Mouse (Mus musculus): ENCODE results near the gene Cyp2j13.
"Not testable (repeated sequence)": the region's sequence is repeated elsewhere in the genome, so short reads cannot be mapped to it uniquely, and the experiment has no call there.

The Cyp2j13 gene

DNA sequence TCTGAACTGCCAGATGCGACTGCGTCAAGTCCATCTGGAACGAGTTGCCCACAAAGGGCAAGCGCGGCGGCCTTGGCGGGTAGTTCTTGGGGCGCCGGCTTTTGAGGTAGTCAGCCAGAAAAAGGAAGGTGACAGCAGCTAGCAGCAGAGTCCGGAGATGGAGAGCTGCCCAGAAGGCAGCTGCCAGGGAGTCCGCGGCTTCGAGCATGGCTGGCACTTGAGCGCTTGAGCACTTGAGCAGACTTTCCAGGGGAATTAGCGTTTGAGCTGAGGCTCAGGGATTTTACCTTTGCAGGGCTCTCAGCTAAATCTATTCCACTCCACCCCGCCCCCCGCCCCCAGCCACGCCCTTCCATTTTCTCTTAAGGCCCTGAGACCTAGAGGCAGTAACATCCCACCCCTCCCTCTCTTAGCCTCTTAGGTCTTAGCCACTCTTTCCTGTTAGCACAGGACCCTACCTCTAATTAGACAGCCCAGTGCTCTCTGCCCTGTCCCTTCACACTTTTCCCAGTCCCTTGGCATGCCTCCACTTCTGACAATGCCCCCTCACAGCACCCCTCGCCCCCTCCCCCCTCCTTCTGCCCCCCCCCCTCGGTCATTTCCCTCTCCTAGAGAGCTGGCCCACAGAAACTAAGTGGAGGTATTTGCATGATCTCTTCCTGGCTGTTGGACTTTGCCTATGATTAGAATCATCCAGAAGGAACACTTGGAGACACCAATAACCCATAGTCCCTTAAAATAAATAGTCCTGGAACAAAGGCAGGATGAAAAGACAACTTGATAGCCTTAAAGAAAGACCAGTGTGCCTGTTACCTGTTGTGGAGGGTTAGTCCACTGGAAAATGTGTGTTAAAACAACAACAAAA is at the start of gene Cyp2j13:
Gene Cyp2j13, minus strand, starts transcription at position 286 of the 865 bp plus-strand sequence.
- DNase-seq (ENCODE audit: extremely low read depth, low read depth) = no peak

DNA sequence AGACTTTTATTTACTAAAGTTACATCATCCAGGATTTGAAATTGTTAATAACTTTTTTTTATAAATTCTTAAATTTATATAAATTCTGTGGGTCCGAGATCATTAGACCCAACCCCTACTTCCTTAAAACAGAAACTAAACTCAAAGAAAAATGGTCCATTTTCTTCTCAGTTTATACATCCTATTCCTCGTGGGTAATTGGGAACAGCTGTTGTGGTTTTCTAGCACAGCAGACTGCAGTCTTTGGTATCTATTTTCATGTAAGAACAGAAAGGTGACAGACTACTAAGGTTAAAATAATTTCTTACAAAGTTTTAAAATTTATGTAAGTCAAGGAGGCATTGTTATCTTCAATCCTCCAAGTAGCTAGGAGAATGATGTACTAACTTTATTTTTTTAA is 19.5 kb upstream of the Cyp2j13 start:
- DNase-seq (ENCODE audit: extremely low read depth, low read depth) = no peak

DNA sequence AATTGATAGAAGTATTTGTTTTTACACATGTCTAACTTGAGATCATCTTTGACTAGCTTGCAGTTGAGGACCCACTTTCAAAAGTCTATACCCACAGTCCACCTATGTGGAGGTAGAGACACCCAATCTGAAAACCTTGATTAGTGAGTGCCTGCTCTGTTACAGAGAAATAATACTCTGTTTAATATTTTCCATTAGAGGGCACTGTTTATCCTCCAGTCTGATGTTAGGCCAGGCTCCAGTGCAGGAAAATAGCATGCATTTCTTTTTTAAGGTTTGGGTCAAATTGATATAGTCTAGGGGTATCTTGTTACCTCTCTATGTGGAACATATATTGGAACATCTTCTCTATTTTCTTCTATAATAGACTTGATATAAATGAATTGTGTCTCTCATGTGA is 14.5 kb upstream of the Cyp2j13 start:
- DNase-seq (ENCODE audit: extremely low read depth, low read depth) = no peak

DNA sequence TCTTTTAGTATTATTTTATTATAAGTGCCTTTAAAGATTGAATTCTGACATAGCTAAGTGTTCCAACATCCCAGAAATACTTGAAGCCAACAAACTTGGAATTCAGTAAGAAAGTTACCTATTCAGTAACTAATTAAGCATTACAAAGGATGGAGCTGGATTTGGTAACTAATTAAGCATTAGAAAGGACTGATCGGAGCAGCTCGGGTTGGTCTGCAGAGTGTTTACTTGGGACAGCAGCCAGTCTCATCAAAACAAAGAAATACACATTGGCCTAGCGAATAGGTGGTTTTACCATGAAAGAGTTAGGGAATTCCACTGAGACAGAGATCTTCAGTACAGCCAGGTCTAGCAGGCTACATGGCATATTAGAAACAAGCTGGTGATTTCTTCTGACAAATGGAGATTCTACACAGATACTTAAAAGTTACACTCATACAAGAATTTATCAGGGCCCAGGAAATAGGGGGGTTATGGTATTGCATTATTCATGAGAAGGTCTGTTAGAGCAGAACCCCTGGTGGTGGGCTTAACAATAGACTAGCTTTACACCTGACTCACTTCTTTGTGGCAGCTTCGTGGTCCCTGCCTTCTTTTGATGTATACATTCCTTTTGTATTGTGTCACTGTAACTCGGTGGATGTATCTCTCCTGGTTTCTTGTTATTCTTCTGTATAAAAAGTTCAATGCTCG is 12.2 kb upstream of the Cyp2j13 start:
- not testable (repeated sequence) for DNase-seq (ENCODE audit: extremely low read depth, low read depth)

DNA sequence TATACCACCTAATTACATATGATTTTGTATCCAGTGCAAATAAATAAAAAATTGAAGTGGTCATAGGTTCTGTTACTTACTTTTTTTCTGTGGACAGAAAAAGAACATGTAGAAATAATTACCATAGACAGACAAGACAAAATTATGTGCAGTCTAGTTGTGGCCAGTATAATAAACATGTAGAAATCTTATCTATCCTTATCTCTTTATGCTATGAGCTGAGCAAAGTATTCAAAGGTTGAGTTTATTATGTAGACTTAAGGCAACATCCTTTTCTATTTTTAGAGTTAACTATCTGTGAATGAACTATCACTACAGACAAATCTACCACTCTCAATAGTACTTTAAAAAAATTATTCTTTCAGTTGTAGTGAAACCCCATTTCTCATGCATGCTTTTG is 962 bp upstream of the Cyp2j13 start:
- no peak for DNase-seq (ENCODE audit: extremely low read depth, low read depth)

DNA sequence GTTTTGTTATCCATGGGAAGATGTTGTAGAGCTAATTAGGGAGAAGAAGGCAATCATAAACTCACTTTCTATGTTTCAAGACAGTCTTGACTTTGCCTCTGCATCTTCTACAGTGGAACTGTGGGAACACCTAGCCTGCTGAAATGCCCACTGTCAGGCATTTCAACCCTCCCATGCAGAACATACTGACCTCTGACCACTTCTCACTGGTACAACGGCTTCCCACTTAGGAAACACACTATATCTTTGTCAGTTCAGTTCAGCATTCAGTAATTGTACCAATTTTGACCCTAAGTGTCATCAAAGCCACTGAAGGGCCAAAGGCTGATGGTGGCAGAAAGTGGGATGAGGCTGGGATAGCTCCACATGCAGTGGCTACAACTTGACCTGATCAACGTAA is 15.3 kb downstream of the Cyp2j13 start:
- no peak for DNase-seq (ENCODE audit: extremely low read depth, low read depth)

DNA sequence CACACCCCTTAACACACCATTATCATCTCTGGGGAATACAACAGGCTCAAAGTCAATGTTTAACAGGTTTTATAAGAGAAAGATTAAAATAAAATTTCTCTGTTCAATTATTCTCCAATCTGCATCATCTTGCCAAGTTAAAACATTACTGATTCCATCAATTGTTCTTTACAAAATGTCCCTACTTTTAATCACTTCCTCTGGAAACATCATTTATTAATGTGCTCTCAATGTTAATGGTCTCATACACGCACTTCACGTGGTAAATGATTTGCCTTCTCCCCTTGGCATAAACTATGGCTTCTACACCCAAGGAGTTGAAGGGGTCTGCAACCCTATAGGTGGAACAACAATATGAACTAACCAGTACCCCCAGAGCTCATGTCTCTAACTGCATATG is 17.2 kb downstream of the Cyp2j13 start:
- DNase-seq (ENCODE audit: extremely low read depth, low read depth) = no peak

DNA sequence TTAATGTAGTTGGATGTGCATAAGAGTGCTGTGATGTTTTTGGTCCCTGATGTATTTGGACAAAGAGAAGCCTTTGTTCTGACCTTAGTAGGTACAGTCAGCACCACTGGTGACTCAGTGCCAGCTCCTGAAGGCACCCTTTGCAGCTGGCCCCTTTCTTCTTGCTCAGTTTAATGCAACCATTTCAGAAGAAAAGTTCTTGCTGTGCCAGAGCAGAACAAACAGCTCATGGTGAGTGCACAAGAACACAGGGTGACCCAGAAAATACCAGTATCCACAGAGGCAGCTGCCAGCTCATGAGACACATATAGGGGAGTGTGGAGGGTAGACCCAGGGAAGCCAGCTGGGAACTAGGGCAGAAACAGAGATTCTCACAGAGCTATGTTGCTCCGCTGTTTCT is 48.9 kb downstream of the Cyp2j13 start:
- no peak for DNase-seq (ENCODE audit: extremely low read depth, low read depth)

DNA sequence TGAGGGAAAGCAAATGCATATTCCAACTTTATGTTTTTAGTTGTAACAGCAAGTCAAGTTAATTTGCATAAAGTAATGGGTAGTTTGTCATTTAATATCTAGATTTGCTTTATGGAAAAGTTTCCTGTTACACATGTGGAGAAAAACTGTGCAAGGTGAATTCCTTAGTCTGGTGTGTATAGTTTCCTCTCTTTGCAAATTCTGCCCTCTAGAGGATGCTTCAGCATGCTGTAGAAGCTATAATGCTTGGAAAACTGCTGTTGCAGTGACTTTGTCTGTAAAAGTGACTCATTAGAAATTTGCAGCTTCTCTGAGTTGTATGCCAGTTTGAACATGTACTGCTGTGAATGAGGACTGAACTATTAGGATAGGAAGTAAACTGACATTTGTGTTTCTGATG is 54.5 kb downstream of the Cyp2j13 start:
- DNase-seq (ENCODE audit: extremely low read depth, low read depth) = peak; percentile 2

DNA sequence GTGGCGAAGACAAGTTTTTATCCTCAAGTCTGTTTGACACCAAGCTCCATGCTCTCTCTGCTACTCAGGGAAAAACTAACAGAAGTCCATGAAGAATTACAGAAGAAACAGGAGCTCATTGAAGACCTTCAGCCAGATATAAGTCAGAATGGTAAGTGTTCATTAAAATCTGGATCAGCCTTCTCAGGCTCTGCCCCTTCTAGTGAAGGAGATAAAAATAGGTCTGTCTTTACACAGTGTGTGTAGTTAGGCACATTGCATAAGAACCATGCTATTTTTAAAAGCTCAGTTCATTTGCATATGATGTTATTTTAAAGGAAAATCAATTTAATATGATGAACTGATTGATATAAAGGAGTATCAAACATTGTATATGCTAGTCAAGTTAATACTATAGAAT is 60.5 kb downstream of the Cyp2j13 start:
- DNase-seq (ENCODE audit: extremely low read depth, low read depth) = no peak

DNA sequence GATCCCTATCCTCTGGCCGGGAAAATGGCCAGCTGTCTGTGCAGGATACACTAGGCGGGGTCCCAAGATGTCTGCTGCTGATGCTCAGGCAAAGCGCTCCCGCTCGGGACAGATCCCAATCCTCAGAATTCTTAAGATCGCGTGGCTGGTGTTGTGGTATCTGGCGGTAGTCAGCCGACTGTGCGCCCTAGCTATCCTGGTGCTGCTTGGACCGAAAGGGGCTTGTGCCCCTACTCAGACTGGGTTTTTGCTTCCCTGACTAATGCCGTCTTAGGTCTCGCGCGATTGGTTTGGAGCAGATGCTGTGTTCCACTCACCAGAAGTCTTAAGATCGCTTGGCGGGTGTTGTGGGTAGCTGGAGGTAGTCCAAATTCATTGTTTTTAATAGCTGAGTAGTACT is 95.1 kb downstream of the Cyp2j13 start:
- DNase-seq (ENCODE audit: extremely low read depth, low read depth) = not testable (repeated sequence)

Measured in MEL-GATA-1-ER (cell line).